ENCODE assay signal across 8 mouse cellular contexts in the genomic region with DNA sequence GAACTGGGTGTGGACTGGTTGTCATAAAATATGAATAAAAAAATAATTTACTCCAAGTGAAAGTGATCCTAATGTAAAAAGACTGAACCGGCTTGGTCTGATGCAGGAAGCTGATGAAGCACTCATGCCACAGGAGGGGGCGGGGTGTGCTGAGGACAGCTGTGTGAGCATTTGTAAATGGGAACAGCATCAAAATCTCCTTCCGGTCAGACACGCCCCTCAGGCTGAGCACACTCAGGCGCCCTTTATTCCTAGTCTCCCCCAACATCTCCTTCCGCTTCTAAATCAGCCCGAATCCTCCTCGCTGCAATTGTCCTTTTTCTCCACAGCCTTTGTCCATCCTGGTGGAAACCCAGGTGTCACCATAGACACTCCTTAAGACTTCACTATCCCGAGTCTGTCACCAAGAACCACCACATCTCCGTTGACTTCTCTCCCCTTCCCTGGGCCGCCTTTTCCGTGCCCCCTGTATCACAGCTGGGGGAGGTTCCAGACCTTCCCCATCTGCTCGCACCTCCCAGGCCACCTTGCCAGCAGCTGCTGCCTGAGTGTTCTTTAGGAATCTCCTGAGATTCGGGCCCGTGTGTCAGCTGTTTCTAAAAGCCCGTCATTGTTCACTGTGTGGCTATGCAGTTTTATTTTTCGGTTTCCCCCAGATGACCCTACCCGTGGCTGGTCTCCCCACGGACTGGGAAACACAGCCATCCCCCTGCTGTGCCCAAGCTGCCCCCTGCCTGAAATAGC. TPM values are rescaled to one million over a fixed set of nuclear protein-coding genes. Genes with fewer than 3 reads are reported as not detected.
DNase-seq lines count a peak whose midpoint lies in the region; ATAC-seq and TF ChIP-seq lines count a peak whose summit lies in the region.

No protein-coding gene starts in this region.

- WGBS in hindbrain, embryonic 16.5 days, result 11% methylated on average over 19 of the region's 19 CpGs
- WGBS in liver, embryonic 15.5 days (ENCODE audit: insufficient replicate concordance), result 17% methylated on average over 19 of the region's 19 CpGs
- WGBS in neural tube, embryonic 12.5 days, result 14% methylated on average over 19 of the region's 19 CpGs

- H3K4me2 ChIP-seq in hindbrain, embryonic 16.5 days (ENCODE audit: low read length), result peak overlapping the region; percentile 56
- peak overlapping the region; percentile 47 for H3K4me2 ChIP-seq in liver, embryonic 15.5 days
- peak overlapping the region; percentile 56 for H3K4me2 ChIP-seq in neural tube, embryonic 12.5 days (replicated peaks)

- ATAC-seq in hindbrain, embryonic 16.5 days, result peak; percentile 88
- no peak for ATAC-seq in liver, embryonic 15.5 days (ENCODE audit: insufficient read depth)
- peak; percentile 84 for ATAC-seq in neural tube, embryonic 12.5 days (ENCODE audit: low FRiP score, low read depth)

- no peaks in the 10 kb centered on the region for H3K36me3 ChIP-seq in hindbrain, embryonic 16.5 days (ENCODE audit: control insufficient read depth, insufficient read depth, low read length)
- no peaks in the 10 kb centered on the region for H3K36me3 ChIP-seq in liver, embryonic 15.5 days (replicated peaks)
- no peaks in the 10 kb centered on the region for H3K36me3 ChIP-seq in neural tube, embryonic 12.5 days

- H3K27ac ChIP-seq in gastrocnemius, adult 2 months, result no peak overlapping the region
- peak overlapping the region; percentile 52 for H3K27ac ChIP-seq in hindbrain, embryonic 16.5 days (ENCODE audit: low read depth, low read length)
- H3K27ac ChIP-seq in liver, embryonic 15.5 days (replicated peaks), result no peak overlapping the region
- H3K27ac ChIP-seq in neural tube, embryonic 12.5 days, result peak overlapping the region; percentile 17; the same call in 1 of the 2 replicates

- H3K4me3 ChIP-seq in gastrocnemius, adult 2 months, result peak overlapping the region; percentile 52
- H3K4me3 ChIP-seq in hindbrain, embryonic 16.5 days (ENCODE audit: low read length), result peak overlapping the region; percentile 25
- H3K4me3 ChIP-seq in liver, embryonic 15.5 days (replicated peaks), result 0 out of 2 replicates have a peak overlapping the region, but pooled peaks have one; percentile 8
- peak overlapping the region; percentile 8; the same call in 1 of the 2 replicates for H3K4me3 ChIP-seq in neural tube, embryonic 12.5 days

- peaks cover 8% of the 10 kb centered on the region for H3K4me1 ChIP-seq in hindbrain, embryonic 16.5 days (ENCODE audit: control insufficient read depth, insufficient read depth, low read depth, low read length)
- H3K4me1 ChIP-seq in liver, embryonic 15.5 days (replicated peaks), result 0 out of 2 replicates have a peak, but pooled peaks cover 6% of the 10 kb centered on the region
- H3K4me1 ChIP-seq in neural tube, embryonic 12.5 days, result peaks cover 8% of the 10 kb centered on the region

- no peak for TF ChIP-seq CTCF in gastrocnemius, adult 2 months (IDR thresholded peaks at IDR 0.05)

- peak; percentile 22 for DNase-seq in adrenal gland, postnatal 10 days
- no peak for DNase-seq in adrenal gland, adult 8-10 months
- DNase-seq in ZHBTc4 (ENCODE audit: low read depth, low spot score), result peak; percentile 60
- DNase-seq in gastrocnemius, adult 2 months, result peak; percentile 37
- no peak for DNase-seq in cerebellum, postnatal 36 days

- peak overlapping the region; percentile 55 for H3K9ac ChIP-seq in hindbrain, embryonic 16.5 days (ENCODE audit: low read depth, low read length)
- no peak overlapping the region for H3K9ac ChIP-seq in liver, embryonic 15.5 days
- peak overlapping the region; percentile 46; the same call in 1 of the 2 replicates for H3K9ac ChIP-seq in neural tube, embryonic 12.5 days

- H3K27me3 ChIP-seq in hindbrain, embryonic 16.5 days (replicated peaks; ENCODE audit: control insufficient read depth, insufficient read depth, low read length), result no peaks in the 10 kb centered on the region
- peaks cover 2% of the 10 kb centered on the region; the same call in 1 of the 2 replicates for H3K27me3 ChIP-seq in liver, embryonic 15.5 days
- H3K27me3 ChIP-seq in neural tube, embryonic 12.5 days (replicated peaks), result no peaks in the 10 kb centered on the region

- intact Hi-C loops in gastrocnemius, adult 2 months (cut with DNase I), result no loop called here

- H3K9me3 ChIP-seq in hindbrain, embryonic 16.5 days (ENCODE audit: control insufficient read depth, low read length), result no peaks in the 10 kb centered on the region
- H3K9me3 ChIP-seq in liver, embryonic 15.5 days (replicated peaks), result no peaks in the 10 kb centered on the region
- H3K9me3 ChIP-seq in neural tube, embryonic 12.5 days, result no peaks in the 10 kb centered on the region

RNA-seq across cellular contexts. Expression of a gene that starts 7.2 kb away (rescaled TPM):
- not detected for total RNA-seq in adrenal gland, postnatal 10 days (2021)
- not detected for total RNA-seq in adrenal gland, adult 8-10 months (2022)
- total RNA-seq in gastrocnemius, adult 2 months (2021), result not detected
- not detected in 2 replicates for polyA plus RNA-seq in hindbrain, embryonic 16.5 days (2015; fragmentation: Nextera tagmentation; extraction: Ambion mirVana)
- not detected in 2 replicates for polyA plus RNA-seq in liver, embryonic 15.5 days (2015; fragmentation: Nextera tagmentation; extraction: Ambion mirVana)
- not detected in 2 replicates for polyA plus RNA-seq in neural tube, embryonic 12.5 days (2016; fragmentation: Nextera tagmentation; extraction: Ambion mirVana)

Comparison
In these comparisons a context has a peak if more than half of its experiments do, and no peak if none do; other contexts are left out.
1. DNase-seq: peak in adrenal gland, postnatal 10 days (single experiment), ZHBTc4 (single experiment) and gastrocnemius, adult 2 months (single experiment); none in adrenal gland, adult 8-10 months (single experiment) and cerebellum, postnatal 36 days (0 of 2).
2. H3K27ac ChIP-seq: peak in hindbrain, embryonic 16.5 days (single experiment) and neural tube, embryonic 12.5 days (single experiment); none in gastrocnemius, adult 2 months (single experiment) and liver, embryonic 15.5 days (single experiment).
3. Peak in every context shown above with its lines, with median percentiles within 50 percentile points of each other: H3K4me3 ChIP-seq and H3K4me2 ChIP-seq.